Mouse (Mus musculus) brain, embryonic 14.5 days (tissue): ENCODE data around the gene Arfip1. TPM values are rescaled to one million over a fixed set of nuclear protein-coding genes. Genes with fewer than 3 reads are reported as not detected.
A peak's percentile ranks its signal among the peaks of the same experiment; 100 is the strongest.

Source experiments
- DNase-seq: peaks from one replicate; pipeline ENCODE4 v3.0.0-alpha.2; 2011; ENCODE audit warnings: low read depth
- CTCF ChIP-seq: fragments of 200-500 bp; IDR thresholded peaks from 2 replicates; pipeline ENCODE4 v1.5.1; 2012; ENCODE audit warnings: inconsistent platforms, mild to moderate bottlenecking, moderate library complexity, borderline replicate concordance; ENCODE audit not compliant: insufficient read depth, insufficient read length; ENCODE audit errors: extremely low read depth
- POLR2A ChIP-seq: fragments of 200-500 bp; IDR thresholded peaks from 2 replicates; pipeline ENCODE4 v1.6.1; 2012; ENCODE audit warnings: mild to moderate bottlenecking, inconsistent platforms, borderline replicate concordance; ENCODE audit not compliant: poor library complexity, insufficient read depth, insufficient read length, severe bottlenecking; ENCODE audit errors: extremely low read depth
- polyA plus RNA-seq: library from polyadenylated mRNA; depleted of rRNA; stranded (reverse); fragments of >200 nt; gene quantifications from 2 replicates; pipeline ENCODE4 v1.2.3, GENCODE M21; 2012; rRNA removed

Gene Arfip1
- 13.6 and 16.4 TPM in 2 replicates for polyA plus RNA-seq

DNA sequence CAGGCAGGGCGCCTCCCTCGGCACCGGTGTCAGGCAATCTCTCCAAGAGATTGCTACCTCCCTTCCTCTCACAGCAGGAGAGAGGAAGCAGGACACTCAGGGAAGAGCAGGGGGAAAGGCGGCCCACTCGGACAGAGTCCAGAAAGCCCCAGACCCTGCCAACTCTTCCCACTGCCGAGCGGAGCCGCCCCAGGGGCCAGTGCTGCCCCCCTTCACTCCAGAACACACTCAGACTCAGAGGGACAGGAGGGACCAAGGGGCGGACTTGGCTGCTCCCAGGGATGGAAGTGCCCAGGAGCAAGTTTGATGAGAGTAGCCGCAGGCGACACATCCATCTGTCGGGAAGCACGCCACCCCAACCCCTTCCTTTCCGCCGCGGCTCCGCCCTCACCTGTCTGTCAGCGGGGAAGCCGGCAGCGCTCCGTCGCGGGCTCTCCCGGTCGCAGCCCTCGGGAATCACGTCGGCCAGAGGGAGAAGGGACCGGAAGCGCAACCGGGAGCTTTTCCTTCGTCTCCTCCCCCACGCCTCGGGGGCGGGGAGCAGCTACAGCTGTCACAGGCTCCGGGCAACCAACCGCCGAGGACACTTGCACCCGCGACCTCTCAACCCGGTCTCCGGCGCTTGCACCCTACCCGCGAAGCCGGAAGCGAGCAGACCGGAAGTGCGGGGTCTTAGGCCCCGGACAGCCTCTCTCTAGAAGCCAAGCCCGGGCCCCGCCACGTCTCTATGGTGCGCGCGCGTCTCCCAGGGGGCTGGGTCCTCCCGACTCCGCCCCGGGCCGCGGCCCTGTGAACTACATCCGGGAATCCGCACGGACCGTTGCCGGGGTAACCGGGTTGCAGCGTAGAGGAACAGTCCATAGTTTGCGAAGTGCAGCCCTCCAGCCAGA is at the start of gene Arfip1:
Arfip1 (minus strand) TSS at position 603 of the 890 bp plus-strand sequence.
- DNase-seq, result peak; percentile 97
- TF ChIP-seq CTCF, result no peak
- peak; percentile 32; the same call in 1 of the 2 replicates for TF ChIP-seq POLR2A

DNA sequence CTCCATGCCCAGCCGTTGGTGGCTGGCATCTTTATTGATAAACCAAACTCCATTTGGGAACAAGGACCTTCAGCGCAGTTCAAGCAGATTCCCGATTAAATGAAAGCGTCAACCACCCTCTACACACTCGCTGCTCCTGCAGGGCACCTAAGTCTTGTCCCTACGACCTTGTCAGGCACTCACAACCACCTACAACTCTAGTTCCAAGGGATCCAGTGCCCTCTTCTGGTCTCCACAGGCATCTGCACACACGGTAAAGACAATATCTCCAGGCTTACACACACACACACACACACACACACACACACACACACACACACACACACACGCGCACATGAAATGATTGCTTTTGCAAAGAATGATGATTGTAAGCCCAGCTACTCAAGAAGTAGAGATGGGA is 49.2 kb upstream of the Arfip1 start:
- no peak for TF ChIP-seq CTCF
- TF ChIP-seq POLR2A, result no peak
- DNase-seq, result no peak

GRCm38 (mm10) chr3:84622026-84622425 is 39.6 kb upstream of the Arfip1 start:
- DNase-seq, result no peak
- no peak for TF ChIP-seq CTCF
- no peak for TF ChIP-seq POLR2A

- no peak for DNase-seq
- TF ChIP-seq CTCF (no peak), POLR2A (no peak)
These were observed 37.3 kb upstream of the Arfip1 start for GRCm38 (mm10) chr3:84619725-84620124.

DNA sequence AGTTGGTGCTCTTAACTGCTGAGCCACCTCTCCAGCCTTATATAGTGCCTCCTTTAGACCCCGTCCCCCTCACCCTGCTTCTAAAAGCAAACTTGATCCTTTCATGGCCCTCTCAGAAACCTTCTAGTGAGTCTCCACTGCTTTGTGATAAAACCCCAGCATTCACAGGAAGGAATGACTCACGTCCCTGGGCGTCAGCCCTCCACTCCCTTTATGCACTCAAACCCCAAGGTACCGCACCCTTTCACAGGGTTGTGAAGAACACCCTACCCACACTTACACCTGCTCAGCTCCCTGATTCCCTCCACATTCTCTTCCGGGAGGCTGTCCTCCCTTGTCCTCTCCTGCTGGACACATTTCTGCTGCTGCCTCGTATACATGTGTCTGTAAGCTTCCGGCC is 36.6 kb upstream of the Arfip1 start:
- no peak for DNase-seq
- no peak for TF ChIP-seq POLR2A
- TF ChIP-seq CTCF, result no peak

DNA sequence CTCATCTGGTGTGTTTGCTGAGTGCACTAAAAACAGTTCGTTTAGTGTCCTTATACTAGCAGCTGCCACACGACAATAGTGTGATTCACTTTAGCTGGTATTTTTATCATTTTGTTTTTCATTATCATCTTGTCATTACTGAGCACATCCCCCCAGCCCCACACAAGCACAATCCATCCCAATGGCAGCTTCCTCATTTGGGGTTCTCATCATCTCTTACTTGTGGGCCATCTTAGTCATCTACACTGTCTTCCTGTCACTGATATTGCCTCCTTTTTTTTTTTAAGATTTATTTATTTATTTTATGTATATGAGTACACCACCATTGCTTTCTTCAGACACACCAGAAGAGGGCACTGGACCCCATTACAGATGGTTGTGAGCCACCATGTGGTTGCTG is 36.2 kb upstream of the Arfip1 start:
- DNase-seq, result no peak
- TF ChIP-seq POLR2A, result no peak
- TF ChIP-seq CTCF, result no peak

DNA sequence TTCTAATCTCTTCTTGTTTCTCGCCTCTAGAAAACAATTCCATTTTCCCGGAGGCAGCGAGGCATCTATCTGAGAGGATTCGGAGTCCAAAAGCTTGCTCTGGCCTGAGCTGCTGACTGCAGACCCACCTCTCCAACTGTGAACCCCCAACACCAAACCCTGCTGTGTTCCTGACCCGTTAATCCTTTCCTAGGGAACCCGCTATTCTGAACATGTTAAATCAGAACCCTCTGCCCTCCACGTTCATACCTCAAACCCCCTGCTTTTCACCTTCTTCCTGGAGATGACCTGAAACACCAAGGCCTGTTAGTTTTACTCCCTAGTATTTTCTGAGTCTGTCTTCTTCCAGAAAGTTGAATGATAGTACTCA is 33.4 kb upstream of the Arfip1 start:
- TF ChIP-seq CTCF (no peak), POLR2A (no peak)

DNA sequence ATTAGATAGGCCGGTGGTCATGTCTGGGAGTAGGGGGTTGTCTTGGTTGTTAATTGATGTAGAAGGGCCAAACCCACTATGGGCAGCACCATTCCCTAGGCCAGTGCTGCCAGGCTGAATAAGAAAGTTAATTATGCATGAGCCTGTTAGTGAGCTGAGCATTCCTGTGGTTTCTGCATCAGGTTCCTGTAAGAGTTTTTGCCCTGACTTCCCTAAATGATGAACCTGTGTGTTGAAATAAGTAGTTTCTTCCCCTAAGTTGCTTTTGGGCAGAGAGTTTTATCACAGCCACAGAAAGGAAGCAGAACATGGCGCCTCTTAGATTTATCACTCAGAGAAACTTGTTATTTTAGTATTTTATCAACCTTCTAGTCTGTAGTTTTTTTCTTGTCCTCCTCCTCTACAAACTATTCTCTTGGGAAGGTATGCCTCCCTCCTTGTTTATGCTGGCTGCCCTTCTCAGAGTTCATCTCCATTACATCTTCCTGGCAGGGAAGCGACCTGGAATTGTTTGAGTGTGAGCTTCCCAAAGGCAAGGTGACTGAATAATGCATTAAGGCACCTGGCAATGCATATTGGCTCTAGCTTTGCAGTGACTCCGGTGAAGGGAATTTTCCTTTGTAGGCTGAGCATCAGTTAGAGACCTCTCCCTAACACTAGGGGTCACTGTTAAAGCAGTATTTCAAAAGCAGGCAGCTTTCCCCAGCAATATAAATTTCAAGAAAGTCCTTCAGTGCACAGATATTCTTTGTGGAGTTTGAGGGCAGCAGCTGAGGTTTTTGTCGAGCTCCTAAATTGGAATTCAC is 32.8 kb upstream of the Arfip1 start:
- no peak for TF ChIP-seq POLR2A
- peak; percentile 66; the same call in 1 of the 2 replicates for TF ChIP-seq CTCF
- DNase-seq, result peak; percentile 83

More for the DNA sequence above, 33.4 kb upstream of the Arfip1 start:
- no peak for DNase-seq

DNA sequence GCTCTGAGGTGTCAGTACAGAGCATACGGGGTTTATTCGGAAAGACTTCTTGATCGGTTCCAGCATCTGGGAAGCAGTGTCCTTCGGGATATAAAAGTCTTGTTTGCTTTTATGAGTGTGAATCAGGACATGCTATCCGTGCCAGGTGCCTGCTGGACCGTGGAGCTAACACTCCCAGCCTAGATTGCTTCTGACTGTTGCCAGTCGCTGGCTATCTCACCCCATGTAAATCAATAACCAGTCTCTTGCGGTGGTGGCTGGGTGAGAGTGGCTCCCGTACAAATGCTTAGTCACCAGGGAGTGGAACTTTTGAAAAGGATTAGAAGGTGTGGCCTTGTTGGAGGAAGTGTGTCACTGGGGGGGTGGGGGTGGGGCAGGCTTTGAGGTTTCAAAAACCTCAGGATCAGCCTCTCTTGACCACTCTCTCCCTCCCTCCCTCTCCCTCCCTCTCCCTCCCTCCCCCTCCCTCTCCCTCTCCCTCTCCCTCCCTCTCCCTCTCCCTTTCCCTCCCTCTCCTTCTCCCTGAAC is 27.8 kb upstream of the Arfip1 start:
- DNase-seq, result no peak
- TF ChIP-seq POLR2A, result no peak
- TF ChIP-seq CTCF, result no peak

DNA sequence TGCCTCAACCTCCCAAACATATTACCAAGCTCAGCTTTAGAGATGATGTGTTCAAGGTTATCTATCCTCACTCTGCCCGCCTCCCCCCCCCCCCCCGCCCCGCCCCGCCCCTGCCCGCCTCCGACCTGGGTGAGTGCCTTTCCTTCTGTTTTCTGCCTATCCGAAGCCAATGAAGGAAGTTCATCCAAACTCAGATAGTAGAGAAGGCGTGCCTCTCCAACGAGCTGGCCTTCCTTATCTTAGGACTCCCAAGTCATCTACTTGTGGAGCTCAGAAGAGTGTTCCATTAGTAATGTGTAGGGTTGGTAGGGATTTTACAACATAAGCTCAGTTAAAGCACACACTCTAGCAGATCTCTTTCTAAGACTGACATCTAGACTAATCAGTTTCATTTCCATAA is 20.8 kb upstream of the Arfip1 start:
- TF ChIP-seq CTCF, result no peak
- no peak for TF ChIP-seq POLR2A

DNA sequence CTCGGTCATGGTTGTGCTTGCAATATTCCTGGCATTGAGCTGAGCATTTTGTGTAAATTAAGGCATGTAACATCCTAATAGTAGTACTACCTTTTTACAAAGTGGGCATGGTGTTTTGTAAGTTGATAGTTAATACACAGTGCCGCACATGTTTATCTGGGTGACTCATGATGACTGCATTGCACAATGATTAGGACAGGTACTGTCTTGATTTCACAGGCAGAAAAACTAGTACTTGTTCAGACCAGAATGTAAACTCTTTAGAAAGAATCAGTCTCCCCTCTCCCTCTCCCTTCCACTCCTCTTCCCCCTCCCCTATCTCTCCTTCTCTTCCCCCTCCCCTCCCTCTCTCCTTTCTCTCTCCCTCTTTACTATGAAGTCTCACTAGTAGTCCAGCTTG is 20.3 kb upstream of the Arfip1 start:
- no peak for TF ChIP-seq POLR2A
- no peak for TF ChIP-seq CTCF
- DNase-seq, result no peak

More for the DNA sequence above, 20.8 kb upstream of the Arfip1 start:
- no peak for DNase-seq

- no peak for TF ChIP-seq POLR2A
- DNase-seq, result no peak
These were observed 19.6 kb upstream of the Arfip1 start for GRCm38 (mm10) chr3:84601870-84602495.

DNA sequence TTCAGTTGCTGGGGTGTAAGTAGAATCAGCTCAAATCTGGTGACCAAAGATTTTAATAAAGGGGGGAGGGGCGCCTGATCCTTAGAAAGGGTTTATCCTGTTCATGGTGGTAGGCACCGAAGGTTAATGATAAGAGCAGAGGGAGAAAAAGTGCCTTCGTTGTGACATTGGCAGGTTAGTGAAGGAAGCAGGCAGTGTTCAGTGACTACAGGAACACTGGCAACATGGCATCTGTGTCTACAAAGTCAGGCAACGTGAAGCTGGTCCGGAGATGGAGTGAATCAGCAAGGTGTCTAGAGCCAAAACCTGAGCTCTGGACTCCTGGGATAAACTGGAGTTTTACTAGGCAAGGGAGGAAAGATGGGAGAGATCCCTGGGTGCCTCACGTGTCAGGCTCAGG is 16.3 kb upstream of the Arfip1 start:
- no peak for DNase-seq
- TF ChIP-seq CTCF (no peak), POLR2A (no peak)

DNA sequence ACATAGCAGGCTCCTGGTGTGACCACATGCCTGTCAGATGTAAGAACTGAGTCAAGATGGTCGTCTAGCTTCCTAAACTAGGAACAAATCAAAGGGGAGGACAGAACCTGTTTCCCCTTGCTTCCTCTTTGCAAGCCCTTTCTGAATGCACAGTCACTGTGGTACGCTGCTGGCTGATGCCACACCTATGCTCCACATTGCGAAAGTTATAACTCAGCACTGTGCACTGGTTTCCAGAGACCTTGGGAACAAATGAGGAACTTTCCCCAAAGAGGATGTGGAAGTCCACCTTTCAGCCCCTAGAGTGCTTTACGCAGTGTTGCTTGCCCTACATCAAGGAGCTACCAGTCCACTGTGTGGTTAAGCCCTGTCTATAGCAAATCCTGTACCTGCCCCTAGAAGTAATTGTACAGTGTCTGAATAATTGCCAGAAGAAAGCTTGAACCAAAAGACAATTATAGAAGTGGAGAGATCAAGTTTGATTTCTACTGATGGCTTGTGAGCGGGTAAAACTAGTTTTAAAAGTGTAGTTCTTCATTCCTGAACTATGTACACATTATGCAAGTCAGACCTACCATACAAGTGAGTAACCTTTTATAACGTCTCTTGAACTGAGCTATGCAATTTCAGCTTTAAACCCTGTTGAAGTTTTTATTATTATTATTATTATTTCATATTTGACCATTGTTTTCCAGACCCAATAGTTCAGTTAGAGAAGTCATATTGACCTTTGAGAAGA is 15.7 kb upstream of the Arfip1 start:
- DNase-seq, result no peak
- TF ChIP-seq CTCF (no peak), POLR2A (no peak)
